Mouse (Mus musculus) intestine, embryonic 15.5 days (tissue): ENCODE results near the gene Mdm4. TPM values are rescaled to one million over a fixed set of nuclear protein-coding genes. Genes with fewer than 3 reads are reported as not detected.

Experiments
- ATAC-seq: fragments of 200-750 bp; cut with Nextera tagmentation; 2 replicates; pipeline ENCODE4 v1.8.0; 2017; ENCODE audit warnings: moderate TSS enrichment, moderate library complexity
- H3K27ac ChIP-seq: fragments of 300-500 bp; sonication (generic); 2 replicates; pipeline ENCODE4 v1.5.1; 2015; ENCODE audit warnings: mild to moderate bottlenecking, inconsistent platforms
- H3K27me3 ChIP-seq: fragments of 300-500 bp; sonication (generic); replicated peaks from 2 replicates; pipeline ENCODE4 v1.6.1; 2015; ENCODE audit warnings: inconsistent platforms
- H3K36me3 ChIP-seq: fragments of 300-500 bp; sonication (generic); 2 replicates; pipeline ENCODE4 v1.6.1; 2015; ENCODE audit warnings: inconsistent platforms
- H3K4me1 ChIP-seq: fragments of 300-500 bp; sonication (generic); replicated peaks from 2 replicates; pipeline ENCODE4 v1.6.1; 2015; ENCODE audit warnings: inconsistent platforms
- H3K4me2 ChIP-seq: fragments of 300-500 bp; sonication (generic); replicated peaks from 2 replicates; pipeline ENCODE4 v1.6.1; 2015; ENCODE audit warnings: mild to moderate bottlenecking, inconsistent platforms
- H3K4me3 ChIP-seq: fragments of 300-500 bp; sonication (generic); replicated peaks from 2 replicates; pipeline ENCODE4 v1.5.1; 2015; ENCODE audit warnings: inconsistent platforms
- H3K9ac ChIP-seq: fragments of 300-500 bp; sonication (generic); 2 replicates; pipeline ENCODE4 v1.6.1; 2015; ENCODE audit warnings: inconsistent platforms
- H3K9me3 ChIP-seq: fragments of 300-500 bp; sonication (generic); 2 replicates; pipeline ENCODE4 v1.6.1; 2016; ENCODE audit warnings: inconsistent platforms
- WGBS: fragments of 180-500 bp; shearing (Covaris S2); methylation state at CpG from one replicate; pipeline ENCODE4 v1.1.7; 2015; 5-methylcytosine and 5-hydroxymethylcytosine counted together
- polyA plus RNA-seq: library from polyadenylated mRNA; unstranded; fragments of >200 nt; fragmentation: Nextera tagmentation; extraction: Ambion mirVana; gene quantifications from 2 replicates; pipeline ENCODE4 v1.2.1, GENCODE M21; 2015

Gene Mdm4
- polyA plus RNA-seq: 27.1 and 31.9 TPM in 2 replicates

- H3K4me1 ChIP-seq: peaks cover 8% of the 10 kb centered on the region; the same call in 1 of the 2 replicates
- no peak for ATAC-seq
- H3K9ac ChIP-seq: no peak within 1 kb of the TSS
- H3K27ac ChIP-seq: no peak within 1 kb of the TSS
- no peaks in the 10 kb centered on the region for H3K9me3 ChIP-seq
- no peak within 1 kb of the TSS for H3K4me3 ChIP-seq
- H3K4me2 ChIP-seq: no peak within 1 kb of the TSS
- 94% methylated on average over 5 of the region's 5 CpGs for WGBS
- H3K27me3 ChIP-seq: no peaks in the 10 kb centered on the region
- H3K36me3 ChIP-seq: no peaks in the 10 kb centered on the region
These were observed at the start of gene Mdm4 for GRCm38 (mm10) chr1:133030461-133030860. TSS of gene Mdm4 (minus strand) at chr1:133030561.

- H3K27me3 ChIP-seq: no peaks in the 10 kb centered on the region
- peaks cover 35% of the 10 kb centered on the region for H3K4me1 ChIP-seq
- no peak overlapping the region for H3K4me3 ChIP-seq
- no peak for ATAC-seq
- no peak overlapping the region for H3K9ac ChIP-seq
- WGBS: 60% methylated on average over 9 of the region's 9 CpGs
- H3K9me3 ChIP-seq: no peaks in the 10 kb centered on the region
- peaks cover 5% of the 10 kb centered on the region for H3K36me3 ChIP-seq
- H3K27ac ChIP-seq: no peak overlapping the region
- H3K4me2 ChIP-seq: no peak overlapping the region
These were observed 49.8 kb upstream of the Mdm4 start for GRCm38 (mm10) chr1:133080079-133080561.

GRCm38 (mm10) chr1:133079509-133079908, 49.1 kb upstream of the Mdm4 start:
- no peak for ATAC-seq
- H3K4me1 ChIP-seq: peaks cover 31% of the 10 kb centered on the region
- no peak overlapping the region for H3K9ac ChIP-seq
- no peak overlapping the region for H3K4me3 ChIP-seq
- no peak overlapping the region for H3K27ac ChIP-seq
- peaks cover 5% of the 10 kb centered on the region for H3K36me3 ChIP-seq
- WGBS: 87% methylated on average over 7 of the region's 7 CpGs
- no peaks in the 10 kb centered on the region for H3K27me3 ChIP-seq
- H3K4me2 ChIP-seq: no peak overlapping the region
- no peaks in the 10 kb centered on the region for H3K9me3 ChIP-seq

- 52% methylated on average over 1 of the region's 1 CpGs for WGBS
- peaks cover 5% of the 10 kb centered on the region for H3K36me3 ChIP-seq
- H3K4me3 ChIP-seq: no peak overlapping the region
- H3K27ac ChIP-seq: peak overlapping the region; percentile 77
- H3K4me1 ChIP-seq: peaks cover 22% of the 10 kb centered on the region
- no peak overlapping the region for H3K4me2 ChIP-seq
- no peaks in the 10 kb centered on the region for H3K9me3 ChIP-seq
- no peaks in the 10 kb centered on the region for H3K27me3 ChIP-seq
- no peak overlapping the region for H3K9ac ChIP-seq
- ATAC-seq: no peak
These were observed 48.0 kb upstream of the Mdm4 start for GRCm38 (mm10) chr1:133078338-133078727.

GRCm38 (mm10) chr1:133077606-133078337, 47.4 kb upstream of the Mdm4 start:
- peaks cover 5% of the 10 kb centered on the region for H3K36me3 ChIP-seq
- no peak overlapping the region for H3K4me3 ChIP-seq
- peaks cover 20% of the 10 kb centered on the region for H3K4me1 ChIP-seq
- H3K9me3 ChIP-seq: no peaks in the 10 kb centered on the region
- peak overlapping the region; percentile 77 for H3K27ac ChIP-seq
- H3K27me3 ChIP-seq: no peaks in the 10 kb centered on the region
- no peak overlapping the region for H3K9ac ChIP-seq
- 0 out of 2 replicates have a peak, but pooled peaks have one; percentile 11 for ATAC-seq
- 57% methylated on average over 12 of the region's 12 CpGs for WGBS
- no peak overlapping the region for H3K4me2 ChIP-seq

- Histone ChIP-seq H3K36me3 (peaks cover 5% of the 10 kb centered on the region), H3K4me3 (no peak overlapping the region), H3K4me1 (peaks cover 21% of the 10 kb centered on the region), H3K4me2 (no peak overlapping the region), H3K9ac (no peak overlapping the region), H3K27me3 (no peaks in the 10 kb centered on the region), H3K27ac (peak overlapping the region; percentile 77), H3K9me3 (no peaks in the 10 kb centered on the region)
- peak; percentile 77 for ATAC-seq
- WGBS: 26% methylated on average over 20 of the region's 20 CpGs
These were observed 46.5 kb upstream of the Mdm4 start for GRCm38 (mm10) chr1:133076681-133077514.

GRCm38 (mm10) chr1:133075651-133076400, 45.5 kb upstream of the Mdm4 start:
- Histone ChIP-seq H3K4me3 (no peak overlapping the region), H3K36me3 (peaks cover under 1% of the 10 kb centered on the region), H3K27ac (no peak overlapping the region), H3K27me3 (no peaks in the 10 kb centered on the region), H3K4me1 (peaks cover 30% of the 10 kb centered on the region), H3K9me3 (no peaks in the 10 kb centered on the region), H3K9ac (no peak overlapping the region), H3K4me2 (no peak overlapping the region)
- WGBS: 78% methylated on average over 6 of the region's 6 CpGs
- ATAC-seq: no peak

- no peak overlapping the region for H3K27ac ChIP-seq
- H3K4me2 ChIP-seq: no peak overlapping the region
- H3K9ac ChIP-seq: no peak overlapping the region
- H3K4me1 ChIP-seq: peaks cover 41% of the 10 kb centered on the region
- H3K27me3 ChIP-seq: no peaks in the 10 kb centered on the region
- H3K4me3 ChIP-seq: no peak overlapping the region
- WGBS: 92% methylated on average over 13 of the region's 13 CpGs
- ATAC-seq: no peak
- H3K9me3 ChIP-seq: no peaks in the 10 kb centered on the region
- no peaks in the 10 kb centered on the region; the same call in 1 of the 2 replicates for H3K36me3 ChIP-seq
These were observed 44.2 kb upstream of the Mdm4 start for GRCm38 (mm10) chr1:133074541-133074940.

- ATAC-seq: no peak
- Histone ChIP-seq H3K36me3 (no peaks in the 10 kb centered on the region), H3K4me1 (peaks cover 51% of the 10 kb centered on the region), H3K4me3 (no peak overlapping the region), H3K27me3 (no peaks in the 10 kb centered on the region), H3K9ac (no peak overlapping the region), H3K27ac (0 out of 2 replicates have a peak overlapping the region, but pooled peaks have one; percentile 38), H3K9me3 (no peaks in the 10 kb centered on the region), H3K4me2 (no peak overlapping the region)
- 42% methylated on average over 9 of the region's 9 CpGs for WGBS
These were observed 43.0 kb upstream of the Mdm4 start for GRCm38 (mm10) chr1:133073327-133073856.

- Histone ChIP-seq H3K4me2 (no peak overlapping the region), H3K9me3 (no peaks in the 10 kb centered on the region), H3K27me3 (no peaks in the 10 kb centered on the region), H3K27ac (peak overlapping the region; percentile 38), H3K9ac (no peak overlapping the region), H3K4me3 (no peak overlapping the region), H3K4me1 (peaks cover 45% of the 10 kb centered on the region), H3K36me3 (no peaks in the 10 kb centered on the region)
- 73% methylated on average over 16 of the region's 16 CpGs for WGBS
- no peak for ATAC-seq
These were observed 41.5 kb upstream of the Mdm4 start for GRCm38 (mm10) chr1:133071666-133072381.

- no peaks in the 10 kb centered on the region for H3K9me3 ChIP-seq
- ATAC-seq: peak; percentile 59
- no peaks in the 10 kb centered on the region for H3K36me3 ChIP-seq
- H3K4me2 ChIP-seq: no peak overlapping the region
- WGBS: 39% methylated on average over 5 of the region's 5 CpGs
- H3K9ac ChIP-seq: no peak overlapping the region
- H3K4me3 ChIP-seq: no peak overlapping the region
- peaks cover 35% of the 10 kb centered on the region for H3K4me1 ChIP-seq
- H3K27ac ChIP-seq: peak overlapping the region; percentile 55; the same call in 1 of the 2 replicates
- H3K27me3 ChIP-seq: no peaks in the 10 kb centered on the region
These were observed 39.8 kb upstream of the Mdm4 start for GRCm38 (mm10) chr1:133070157-133070556.
